Mouse (Mus musculus): ENCODE data around the gene Hipk3. TPM values are rescaled to one million over a fixed set of nuclear protein-coding genes. Genes with fewer than 3 reads are reported as not detected.
A peak's percentile ranks its signal among the peaks of the same experiment; 100 is the strongest.

The Hipk3 gene
- polyA plus RNA-seq (2012; rRNA removed), result 28.5 and 28.6 TPM in 2 replicates

DNA sequence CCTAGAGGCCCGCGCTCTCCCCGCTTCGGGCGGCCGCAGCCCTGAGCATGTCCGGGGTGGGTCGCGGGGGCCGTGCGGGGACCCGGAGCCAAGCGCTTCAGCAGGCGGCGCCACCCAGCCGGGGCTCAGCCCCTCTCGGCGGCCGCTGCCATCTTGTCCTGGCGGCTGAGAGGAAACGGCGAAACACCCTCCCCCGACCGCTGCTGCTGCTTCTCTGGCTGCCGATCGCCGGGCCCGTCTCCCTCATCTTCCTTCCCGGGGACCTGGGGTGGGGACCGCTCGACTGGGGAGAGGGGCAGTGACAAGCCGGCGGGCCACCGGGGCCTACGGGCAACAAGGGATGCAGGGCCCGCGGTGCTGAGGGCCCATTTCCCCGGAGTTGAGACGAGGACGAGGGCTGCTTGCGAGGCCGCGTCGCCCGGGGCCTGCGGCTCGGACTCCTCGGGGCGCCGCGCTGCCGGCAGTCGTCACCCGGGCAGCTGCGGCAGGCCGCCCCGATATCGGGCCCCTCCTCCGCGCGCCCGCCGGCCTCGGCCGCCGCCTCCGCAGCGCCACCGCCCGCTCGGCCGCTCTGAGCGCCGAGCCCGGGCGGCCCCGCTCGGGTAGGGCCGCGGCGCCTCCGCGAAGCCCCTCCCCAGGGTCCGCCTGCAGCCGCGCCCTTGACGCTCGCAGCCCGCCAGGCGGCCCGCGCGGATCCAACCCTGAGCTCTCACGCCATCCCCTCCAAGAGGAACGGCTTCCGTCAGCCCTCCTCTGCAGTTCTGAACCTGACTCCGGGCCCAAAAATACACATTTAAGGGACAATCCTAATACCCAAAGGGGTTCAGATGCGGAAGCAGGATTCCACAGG is at the start of gene Hipk3:
Gene Hipk3, minus strand, starts transcription at position 496 of the 850 bp plus-strand sequence.
- Histone ChIP-seq H3K27me3 (ENCODE audit: control insufficient read depth, insufficient read depth, low read length) (no peaks in the 10 kb centered on the region), H3K4me3 (ENCODE audit: control insufficient read depth, insufficient read depth, low read length) (peak within 1 kb of the TSS; percentile 94), H3K27ac (ENCODE audit: control insufficient read depth, insufficient read depth, low read length) (peak within 1 kb of the TSS; percentile 56; the same call in 1 of the 2 replicates), H3K36me3 (ENCODE audit: control insufficient read depth, insufficient read depth, low read length) (no peaks in the 10 kb centered on the region), H3K4me1 (replicated peaks; ENCODE audit: control insufficient read depth, insufficient read depth, low read length) (peaks cover 4% of the 10 kb centered on the region; the same call in 1 of the 2 replicates)
- TF ChIP-seq POLR2A (IDR thresholded peaks at IDR 0.05; ENCODE audit: control insufficient read depth, extremely low read depth, insufficient read depth, low read length, poor library complexity) (peak; percentile 77), CTCF (IDR thresholded peaks at IDR 0.05; ENCODE audit: borderline replicate concordance, control insufficient read depth, extremely low read depth, insufficient read depth, low read length, poor library complexity) (peak; percentile 76; the same call in 1 of the 2 replicates)
- peak; percentile 80 for DNase-seq
- 1% methylated on average over 95 of the region's 98 CpGs for WGBS

DNA sequence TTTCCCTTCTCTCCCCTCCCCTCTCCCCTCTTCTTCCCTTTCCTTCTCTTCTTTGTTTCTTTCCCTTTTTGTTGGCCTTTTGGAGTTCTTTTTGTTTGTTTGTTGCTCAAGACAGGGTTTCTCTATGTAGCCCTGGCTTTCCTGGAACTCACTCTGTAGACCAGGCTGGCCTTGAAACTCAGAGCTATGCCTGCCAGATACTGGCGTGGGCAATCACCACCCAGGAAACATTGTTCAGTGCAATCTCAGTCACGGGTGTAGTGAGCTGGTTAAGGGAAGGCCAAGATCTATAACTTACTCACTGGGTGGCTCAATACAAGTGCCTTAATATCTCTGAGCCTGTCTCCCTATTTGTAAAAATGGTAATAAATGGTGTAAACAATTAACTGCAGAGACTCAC is 46.0 kb upstream of the Hipk3 start:
- Histone ChIP-seq H3K27me3 (ENCODE audit: control insufficient read depth, insufficient read depth, low read length) (no peaks in the 10 kb centered on the region), H3K4me1 (replicated peaks; ENCODE audit: control insufficient read depth, insufficient read depth, low read length) (no peaks in the 10 kb centered on the region), H3K27ac (ENCODE audit: control insufficient read depth, insufficient read depth, low read length) (no peak overlapping the region), H3K4me3 (ENCODE audit: control insufficient read depth, insufficient read depth, low read length) (no peak overlapping the region), H3K36me3 (ENCODE audit: control insufficient read depth, insufficient read depth, low read length) (no peaks in the 10 kb centered on the region)
- TF ChIP-seq CTCF (IDR thresholded peaks at IDR 0.05; ENCODE audit: borderline replicate concordance, control insufficient read depth, extremely low read depth, insufficient read depth, low read length, poor library complexity), result no peak
- no peak for TF ChIP-seq POLR2A (IDR thresholded peaks at IDR 0.05; ENCODE audit: control insufficient read depth, extremely low read depth, insufficient read depth, low read length, poor library complexity)
- 81% methylated on average over 2 of the region's 2 CpGs for WGBS
- no peak for DNase-seq

- H3K27ac ChIP-seq (ENCODE audit: control insufficient read depth, insufficient read depth, low read length), result no peak overlapping the region
- no peak overlapping the region for H3K4me3 ChIP-seq (ENCODE audit: control insufficient read depth, insufficient read depth, low read length)
- no peak for DNase-seq
- WGBS, result 96% methylated on average over 3 of the region's 3 CpGs
- no peaks in the 10 kb centered on the region for H3K36me3 ChIP-seq (ENCODE audit: control insufficient read depth, insufficient read depth, low read length)
- no peaks in the 10 kb centered on the region for H3K27me3 ChIP-seq (ENCODE audit: control insufficient read depth, insufficient read depth, low read length)
- peaks cover 4% of the 10 kb centered on the region for H3K4me1 ChIP-seq (replicated peaks; ENCODE audit: control insufficient read depth, insufficient read depth, low read length)
- no peak for TF ChIP-seq CTCF (IDR thresholded peaks at IDR 0.05; ENCODE audit: borderline replicate concordance, control insufficient read depth, extremely low read depth, insufficient read depth, low read length, poor library complexity)
- TF ChIP-seq POLR2A (IDR thresholded peaks at IDR 0.05; ENCODE audit: control insufficient read depth, extremely low read depth, insufficient read depth, low read length, poor library complexity), result no peak
Observed at GRCm38 (mm10) chr2:104534751-104535150, 40.5 kb upstream of the Hipk3 start.

GRCm38 (mm10) chr2:104532548-104532947 is 38.3 kb upstream of the Hipk3 start:
- peak; percentile 4 for DNase-seq
- no peak overlapping the region for H3K4me3 ChIP-seq (ENCODE audit: control insufficient read depth, insufficient read depth, low read length)
- H3K27ac ChIP-seq (ENCODE audit: control insufficient read depth, insufficient read depth, low read length), result no peak overlapping the region; the same call in 1 of the 2 replicates
- peaks cover 4% of the 10 kb centered on the region for H3K4me1 ChIP-seq (replicated peaks; ENCODE audit: control insufficient read depth, insufficient read depth, low read length)
- WGBS, result 95% methylated on average over 1 of the region's 1 CpGs
- TF ChIP-seq POLR2A (IDR thresholded peaks at IDR 0.05; ENCODE audit: control insufficient read depth, extremely low read depth, insufficient read depth, low read length, poor library complexity), result no peak
- no peaks in the 10 kb centered on the region for H3K36me3 ChIP-seq (ENCODE audit: control insufficient read depth, insufficient read depth, low read length)
- no peaks in the 10 kb centered on the region for H3K27me3 ChIP-seq (ENCODE audit: control insufficient read depth, insufficient read depth, low read length)

- Histone ChIP-seq H3K27ac (ENCODE audit: control insufficient read depth, insufficient read depth, low read length) (no peak overlapping the region), H3K27me3 (ENCODE audit: control insufficient read depth, insufficient read depth, low read length) (no peaks in the 10 kb centered on the region), H3K4me3 (ENCODE audit: control insufficient read depth, insufficient read depth, low read length) (no peak overlapping the region), H3K4me1 (replicated peaks; ENCODE audit: control insufficient read depth, insufficient read depth, low read length) (peaks cover 17% of the 10 kb centered on the region), H3K36me3 (ENCODE audit: control insufficient read depth, insufficient read depth, low read length) (no peaks in the 10 kb centered on the region)
- DNase-seq, result peak; percentile 8
- TF ChIP-seq POLR2A (IDR thresholded peaks at IDR 0.05; ENCODE audit: control insufficient read depth, extremely low read depth, insufficient read depth, low read length, poor library complexity) (no peak), CTCF (IDR thresholded peaks at IDR 0.05; ENCODE audit: borderline replicate concordance, control insufficient read depth, extremely low read depth, insufficient read depth, low read length, poor library complexity) (no peak)
- WGBS, result 31% methylated on average over 3 of the region's 3 CpGs
Observed at GRCm38 (mm10) chr2:104526559-104526958, 32.3 kb upstream of the Hipk3 start.

DNA sequence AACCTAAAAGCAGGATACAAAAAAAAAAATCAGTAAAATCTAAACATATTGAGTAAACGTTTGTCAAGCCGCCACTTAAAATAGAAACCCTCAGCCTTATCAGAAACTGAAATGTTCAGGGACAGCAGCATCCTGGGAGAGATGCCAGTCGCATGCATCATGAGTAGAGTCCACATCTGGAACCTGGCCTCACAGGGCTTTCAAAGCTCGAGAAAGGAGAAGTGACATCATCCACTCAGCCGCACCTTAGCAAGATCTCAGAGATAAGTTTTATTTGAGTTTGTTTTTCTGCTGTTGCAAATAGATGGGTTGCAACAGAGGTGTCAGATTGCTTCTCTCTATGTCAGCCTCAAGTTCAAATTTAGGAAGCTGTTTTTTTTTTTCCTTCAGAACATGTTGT is 31.3 kb upstream of the Hipk3 start:
- Histone ChIP-seq H3K4me3 (ENCODE audit: control insufficient read depth, insufficient read depth, low read length) (no peak overlapping the region), H3K27ac (ENCODE audit: control insufficient read depth, insufficient read depth, low read length) (no peak overlapping the region), H3K36me3 (ENCODE audit: control insufficient read depth, insufficient read depth, low read length) (no peaks in the 10 kb centered on the region), H3K4me1 (replicated peaks; ENCODE audit: control insufficient read depth, insufficient read depth, low read length) (peaks cover 17% of the 10 kb centered on the region), H3K27me3 (ENCODE audit: control insufficient read depth, insufficient read depth, low read length) (no peaks in the 10 kb centered on the region)
- WGBS, result 6% methylated on average over 5 of the region's 5 CpGs
- TF ChIP-seq POLR2A (IDR thresholded peaks at IDR 0.05; ENCODE audit: control insufficient read depth, extremely low read depth, insufficient read depth, low read length, poor library complexity) (no peak), CTCF (IDR thresholded peaks at IDR 0.05; ENCODE audit: borderline replicate concordance, control insufficient read depth, extremely low read depth, insufficient read depth, low read length, poor library complexity) (no peak)
- no peak for DNase-seq
